Mouse (Mus musculus) erythroblast, embryonic 14.5 days (primary cell): ENCODE data around the gene Klhl29.

Experiments
- GATA1 ChIP-seq: IDR thresholded peaks from 2 replicates; pipeline ENCODE4 v1.6.1; 2012; ENCODE audit warnings: low read length, inconsistent platforms, mixed read lengths
- TAL1 ChIP-seq: IDR thresholded peaks from 3 replicates; pipeline ENCODE4 v1.6.1; 2012; ENCODE audit warnings: low read length, inconsistent platforms, mixed read lengths

DNA sequence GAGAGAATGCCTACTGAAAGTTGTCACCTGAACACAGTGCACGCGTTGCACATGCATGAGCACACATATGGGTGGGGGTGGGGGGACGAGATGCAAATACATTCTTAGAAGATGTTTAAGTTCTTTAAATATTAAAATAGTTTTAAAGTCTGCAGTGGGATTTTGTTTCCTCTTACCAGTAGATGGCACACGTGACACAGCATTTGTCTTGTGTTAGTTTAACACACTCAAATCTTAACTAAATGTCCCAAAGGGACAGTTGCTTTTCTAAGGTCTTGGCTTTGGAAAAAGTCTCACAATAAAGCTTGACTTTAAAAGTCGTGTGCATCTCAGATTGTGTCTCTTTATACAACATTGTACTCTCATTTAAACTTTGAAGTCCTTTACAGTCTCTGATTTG, 346.4 kb downstream of the Klhl29 start:
- TF ChIP-seq GATA1 (no peak), TAL1 (no peak)
